Mouse (Mus musculus) naive thymus-derived CD4-positive, alpha-beta T cell, adult 2 months (primary cell): ENCODE data around the gene Setd2.

Source experiments
- DNase-seq: peaks from one replicate; pipeline ENCODE4 v3.0.0-alpha.2; 2011; ENCODE audit warnings: low read depth

The Setd2 gene

DNA sequence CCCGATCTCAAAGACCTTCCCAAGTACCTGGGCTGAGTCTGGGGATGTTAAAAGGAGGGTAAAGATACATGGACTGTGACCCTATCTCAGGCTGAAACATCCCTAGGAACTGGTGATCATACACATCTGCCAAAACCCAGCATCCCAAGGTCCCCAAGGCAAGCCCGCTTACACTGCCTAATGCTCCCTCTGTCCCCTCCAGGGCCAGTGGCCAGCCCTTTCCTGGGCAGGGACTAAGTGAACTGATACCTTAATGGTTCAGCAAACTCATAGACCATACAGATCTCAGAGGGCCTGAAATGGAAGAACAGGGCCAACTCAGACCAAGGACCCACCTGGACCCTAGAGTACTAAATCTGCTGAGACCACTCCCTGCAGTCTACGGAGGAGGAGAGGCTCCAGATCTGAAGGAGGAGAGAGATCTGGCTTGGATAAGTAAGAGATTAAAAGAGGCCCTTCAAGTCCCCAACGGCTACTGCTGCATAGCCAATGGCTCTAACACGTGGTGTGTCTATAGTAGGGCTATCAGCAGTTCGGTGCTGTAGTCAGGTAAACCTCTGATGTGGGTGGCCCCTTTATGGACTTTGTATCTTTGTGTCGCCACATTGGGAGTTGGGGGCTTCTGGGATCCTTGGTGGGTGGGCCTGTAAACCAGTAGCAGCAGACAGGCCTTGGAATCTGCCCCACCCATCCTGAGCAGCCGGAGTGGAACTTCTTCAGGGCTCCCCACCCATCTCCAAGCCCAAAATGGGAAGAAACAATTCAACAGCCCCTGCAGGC lies 91.2 kb downstream of the Setd2 start:
- DNase-seq: no peak

DNA sequence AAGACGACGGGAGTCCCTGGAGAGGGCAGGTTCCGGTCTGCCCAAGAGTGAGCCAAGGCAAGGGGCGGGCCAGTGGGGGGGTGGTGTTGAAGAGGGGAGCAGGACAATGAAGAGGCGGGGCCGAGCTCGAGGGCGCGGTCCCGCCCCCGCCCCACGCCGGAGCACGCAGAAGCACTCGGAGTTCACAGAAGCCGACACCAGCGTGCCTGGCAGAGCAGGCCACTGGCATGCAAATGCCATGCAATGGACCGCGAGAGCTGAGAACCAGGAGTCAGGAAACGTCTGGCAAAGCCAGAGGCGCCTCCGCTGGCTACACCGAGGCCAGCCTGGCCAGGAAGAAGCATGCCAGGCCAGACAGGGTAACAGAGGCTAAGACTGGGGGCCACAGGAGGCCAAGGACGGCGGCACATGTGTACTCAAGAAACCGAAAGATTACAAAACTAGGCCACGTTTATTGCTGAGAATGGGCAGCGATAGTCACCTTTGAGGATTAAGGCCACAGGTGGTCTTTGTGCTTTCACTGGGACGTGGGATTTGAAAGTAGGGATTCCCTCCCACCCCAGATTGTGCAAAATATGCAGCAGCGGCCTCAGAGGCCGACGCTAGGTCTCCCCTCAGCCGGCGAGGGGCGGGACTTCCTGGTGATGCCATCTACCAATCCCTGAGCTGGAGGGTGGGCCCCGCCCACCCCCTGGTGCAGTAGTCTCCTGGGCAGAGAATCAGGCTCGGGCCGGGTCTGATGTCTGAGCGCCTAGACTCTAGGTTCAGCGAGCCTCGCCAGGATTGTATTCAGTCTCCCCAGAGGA lies 92.2 kb downstream of the Setd2 start, which contains the start of gene Nradd:
TSS of gene Nradd (minus strand) at position 92 of the 806 bp plus-strand sequence.
- no peak for DNase-seq

GRCm38 (mm10) chr9:110625350-110625908 lies 93.0 kb downstream of the Setd2 start:
- DNase-seq: no peak

GRCm38 (mm10) chr9:110630171-110630570 lies 97.8 kb downstream of the Setd2 start:
- no peak for DNase-seq

DNA sequence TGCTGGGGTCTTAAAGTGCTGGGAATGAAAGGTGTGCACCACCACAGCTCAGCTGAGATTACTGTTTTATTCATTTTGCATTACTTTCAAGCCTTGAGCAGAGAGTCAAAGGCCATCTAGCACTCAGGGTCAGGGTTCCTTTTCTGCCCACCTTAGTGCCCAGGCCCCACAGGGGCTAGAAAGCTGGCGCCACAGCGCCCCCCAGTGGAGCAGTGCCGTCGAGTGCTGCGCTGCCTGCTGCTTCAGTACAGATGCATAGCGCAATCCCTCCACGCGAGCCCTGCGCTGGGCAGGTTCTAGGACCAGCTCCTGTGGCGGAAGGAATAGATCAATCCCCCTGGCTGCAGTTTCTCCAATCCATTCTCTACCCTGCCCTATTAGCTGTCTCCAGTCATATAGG lies 98.8 kb downstream of the Setd2 start:
- DNase-seq: peak; percentile 60

DNA sequence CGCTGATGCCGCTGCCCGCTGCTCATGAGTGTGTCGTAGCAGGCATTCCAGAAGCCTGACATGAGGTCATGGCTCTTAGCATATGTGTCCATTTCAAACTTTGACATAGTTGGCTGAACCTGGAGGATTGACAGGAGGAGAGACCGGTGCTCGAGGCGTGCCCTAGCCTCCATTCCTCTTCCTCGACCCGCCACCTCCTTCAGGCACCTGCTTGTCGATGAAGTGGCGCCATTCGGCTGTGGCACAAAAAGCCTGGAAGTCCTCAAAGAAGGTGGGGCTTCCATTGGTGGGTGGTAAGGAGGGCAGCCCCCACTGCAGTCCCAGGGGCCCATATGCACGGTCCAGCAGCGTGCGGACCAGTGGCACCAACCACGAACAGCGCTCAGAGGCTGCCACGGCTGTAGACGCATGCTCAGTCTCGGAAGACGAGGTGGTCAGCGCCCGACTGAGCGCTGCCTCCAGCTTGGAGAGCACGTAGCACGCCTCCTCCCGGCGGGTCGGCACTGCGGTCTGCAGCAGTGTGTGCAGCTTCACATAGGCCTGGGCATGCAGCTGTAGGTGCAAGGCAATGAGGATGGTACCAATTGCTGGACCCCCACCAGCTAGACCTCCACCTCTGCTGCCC lies 99.4 kb downstream of the Setd2 start:
- no peak for DNase-seq

- no peak for DNase-seq
Observed at GRCm38 (mm10) chr9:110632671-110633070, 100.3 kb downstream of the Setd2 start.

- no peak for DNase-seq
Observed at GRCm38 (mm10) chr9:110633882-110634281, 101.5 kb downstream of the Setd2 start.

GRCm38 (mm10) chr9:110635225-110635624 lies 102.8 kb downstream of the Setd2 start:
- peak; percentile 92 for DNase-seq

- no peak for DNase-seq
Observed at GRCm38 (mm10) chr9:110638611-110639021, 106.2 kb downstream of the Setd2 start.

- no peak for DNase-seq
Observed at GRCm38 (mm10) chr9:110641006-110641405, 108.6 kb downstream of the Setd2 start.

- DNase-seq: no peak
Observed at GRCm38 (mm10) chr9:110642812-110643524, 110.6 kb downstream of the Setd2 start.

DNA sequence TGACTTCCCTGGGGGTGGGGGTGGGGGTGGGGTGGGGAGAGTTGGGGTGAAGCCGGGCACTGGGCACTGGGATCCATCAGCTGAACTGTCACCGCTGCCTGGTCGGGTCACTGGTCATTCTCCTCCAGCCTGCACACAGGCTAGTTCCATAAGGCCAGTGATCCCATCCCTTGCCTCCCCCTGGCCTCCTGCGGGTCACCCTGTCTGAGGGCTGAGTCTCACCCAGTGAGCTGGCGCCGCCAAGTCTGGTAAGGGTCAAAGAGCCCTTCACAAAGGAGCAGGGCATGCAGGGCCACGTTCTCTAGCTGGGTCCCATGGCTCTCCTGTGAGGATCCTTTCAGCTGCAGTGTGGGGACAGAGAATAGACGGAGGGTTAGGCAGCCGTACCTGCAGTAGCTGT lies 111.4 kb downstream of the Setd2 start:
- no peak for DNase-seq

DNA sequence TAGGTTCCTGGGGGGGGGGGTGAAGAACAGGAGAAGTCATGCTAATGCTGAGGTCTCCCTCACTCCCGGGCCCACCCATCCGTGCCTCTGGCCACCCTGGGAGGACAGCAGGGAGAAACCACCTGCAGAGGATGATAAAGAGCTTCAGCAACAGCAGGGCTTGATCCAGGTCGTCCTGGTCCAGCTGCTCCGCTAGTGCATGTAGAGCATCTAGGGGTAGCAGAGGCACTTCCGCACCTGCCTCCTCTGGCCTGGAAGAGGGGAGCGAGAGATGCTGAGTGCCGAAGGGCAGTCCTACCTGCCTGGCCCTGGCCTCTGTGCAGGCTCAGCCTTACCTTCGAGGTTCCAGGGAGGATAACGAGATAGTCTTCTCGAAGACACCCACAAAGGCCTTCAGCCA lies 111.9 kb downstream of the Setd2 start:
- DNase-seq: no peak

DNA sequence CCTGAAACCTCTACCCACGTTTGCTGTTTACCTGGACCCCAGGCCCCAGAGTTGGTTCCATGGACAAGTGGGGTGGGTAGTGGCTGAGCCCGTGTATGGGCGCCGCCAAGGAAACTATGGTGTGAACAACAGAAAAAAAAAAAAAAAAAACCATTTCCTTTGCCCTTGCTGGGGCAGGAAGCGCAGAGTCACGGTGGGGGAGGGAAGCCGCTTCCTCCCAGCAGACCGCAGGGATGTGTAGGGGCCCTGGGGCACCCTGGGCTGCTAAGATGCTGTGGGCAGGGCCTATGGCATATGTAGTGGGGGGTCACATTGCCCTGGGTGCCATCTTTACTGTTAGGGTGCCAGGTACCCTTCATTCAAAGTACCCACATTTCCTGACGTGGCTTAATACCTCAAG lies 112.8 kb downstream of the Setd2 start:
- peak; percentile 81 for DNase-seq

DNA sequence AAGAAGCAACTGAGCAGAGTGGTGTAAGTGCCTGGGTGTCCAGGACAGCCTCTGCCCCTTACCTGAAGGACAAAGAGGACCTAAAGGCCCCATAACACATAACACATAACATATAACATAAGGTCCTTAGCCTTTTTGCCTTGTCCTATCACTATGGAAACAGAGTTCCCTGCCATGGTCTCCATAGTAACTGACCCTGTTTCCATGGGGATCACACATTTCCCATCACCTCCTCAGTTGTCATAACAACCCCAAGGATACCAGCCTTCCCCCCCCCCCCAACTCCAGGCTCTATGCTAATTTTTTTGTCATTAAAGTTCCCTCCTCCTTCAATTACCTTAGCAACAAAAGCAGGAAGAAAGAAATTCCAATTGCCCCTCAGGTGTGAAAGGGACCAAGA lies 117.4 kb downstream of the Setd2 start:
- no peak for DNase-seq

DNA sequence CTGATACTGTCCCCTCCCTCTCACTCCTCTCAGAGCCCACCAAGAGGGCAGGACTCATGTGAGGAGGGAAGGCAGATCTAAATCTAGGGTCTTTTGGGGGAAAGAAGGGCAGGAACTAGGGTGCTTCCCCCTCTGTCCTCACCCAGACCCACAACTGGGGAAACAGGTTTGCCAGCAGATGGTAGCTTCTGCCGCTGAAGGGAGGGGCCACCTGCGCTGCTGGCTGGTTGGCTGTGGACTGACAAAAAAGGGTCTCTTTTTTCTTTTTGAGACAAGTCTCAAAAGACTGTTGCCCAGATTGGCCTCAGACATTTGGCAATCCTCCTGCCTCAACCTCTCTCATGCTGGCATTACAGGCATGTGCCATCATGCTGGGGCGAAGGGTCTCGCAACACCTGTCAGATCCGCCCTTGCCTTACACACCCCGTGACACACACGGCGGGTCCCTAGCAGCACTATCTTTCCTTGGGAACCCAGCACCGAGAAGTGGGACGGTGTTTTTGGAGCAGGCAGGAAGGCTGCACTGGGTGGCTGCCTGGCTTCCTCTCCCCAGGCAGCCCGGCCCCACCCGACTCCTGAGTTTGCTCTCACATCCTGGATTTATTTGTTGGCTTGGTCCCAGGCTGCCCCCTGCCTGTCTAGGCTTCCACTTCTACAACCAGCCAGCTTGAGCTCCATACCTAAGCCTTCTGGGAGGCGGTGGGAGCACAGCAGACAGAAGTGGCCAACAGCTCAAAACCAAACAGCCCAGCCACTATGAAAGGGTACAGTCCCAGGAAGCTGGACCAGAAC lies 119.7 kb downstream of the Setd2 start:
- DNase-seq: peak; percentile 51

DNA sequence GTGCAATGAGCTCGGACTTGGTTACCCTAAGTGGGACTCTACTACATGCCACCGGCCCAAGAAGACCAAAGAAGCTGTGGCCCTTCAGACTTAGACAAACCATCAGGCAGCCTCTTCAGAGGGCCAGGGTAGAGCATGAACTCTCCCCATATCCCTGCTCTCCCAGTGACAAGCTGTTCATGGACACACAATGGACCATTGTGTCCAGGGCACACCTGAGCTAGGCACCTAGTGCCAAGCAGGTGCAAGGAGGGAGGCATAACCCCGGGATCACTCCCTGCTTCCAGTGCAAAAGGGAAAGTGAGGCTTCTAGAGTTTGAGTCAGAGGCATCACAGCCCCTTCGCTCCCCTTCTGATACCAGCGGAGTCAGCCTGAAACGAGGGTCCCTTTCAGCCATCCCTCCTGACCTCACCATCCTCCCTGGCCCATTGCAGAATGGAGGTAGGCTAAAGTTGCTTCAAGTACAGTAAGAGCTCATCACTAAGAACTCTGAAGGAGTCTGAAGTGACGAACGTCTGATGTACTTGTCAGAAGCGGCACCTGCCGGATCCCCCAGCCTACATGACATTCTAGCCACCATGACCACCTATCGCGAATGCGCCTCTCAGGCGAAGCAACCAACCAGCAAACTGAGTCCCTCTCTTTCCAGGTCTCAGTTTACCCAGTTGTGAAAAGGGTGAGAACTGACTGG lies 120.7 kb downstream of the Setd2 start:
- peak; percentile 56 for DNase-seq

DNA sequence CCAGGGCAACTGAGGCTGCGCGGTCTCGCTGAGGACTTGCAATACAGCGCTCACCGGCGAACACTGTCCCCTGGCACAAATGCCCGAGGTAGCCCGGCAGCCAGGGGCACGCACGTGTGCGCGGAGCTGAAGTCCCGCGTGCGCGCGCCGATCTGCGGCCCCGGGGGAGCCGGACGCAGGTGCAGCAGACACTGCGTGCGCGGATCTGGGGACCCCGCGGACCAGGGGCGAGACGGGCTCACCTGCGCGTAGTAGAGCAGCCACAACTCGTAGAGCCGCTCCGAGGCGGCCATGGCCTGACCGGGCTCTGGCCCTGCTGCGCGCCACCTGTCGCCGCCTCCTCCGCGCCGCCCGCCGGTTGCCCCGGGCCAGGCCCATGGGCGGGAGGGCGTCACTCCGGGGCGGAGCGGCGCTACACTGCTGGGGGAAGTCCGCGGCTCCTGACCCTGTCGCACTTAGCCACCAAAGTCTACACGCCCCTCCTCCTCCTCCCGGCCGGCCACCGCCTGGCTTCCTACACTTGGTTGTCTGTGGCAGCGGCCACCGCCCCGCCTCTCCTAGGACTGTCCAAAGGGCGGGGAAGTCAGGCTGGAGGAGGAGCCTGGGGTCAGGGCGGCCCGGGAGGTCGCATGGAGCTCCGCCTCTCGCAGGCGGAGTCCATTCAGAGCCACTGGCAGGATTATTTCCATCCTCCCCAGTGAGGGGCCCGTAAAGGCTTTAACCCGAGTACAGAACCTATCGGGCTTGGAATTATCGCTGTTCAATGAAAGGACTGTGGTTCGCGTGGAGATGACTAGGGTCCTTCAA lies 121.5 kb downstream of the Setd2 start, which contains the start of gene Nbeal2:
TSS of gene Nbeal2 (minus strand) at position 507 of the 807 bp plus-strand sequence.
- peak; percentile 89 for DNase-seq
